Mouse (Mus musculus): ENCODE results near the gene Orc1.

Orc1 gene

GRCm38 (mm10) chr4:108578840-108579742 lies at the start of gene Orc1, which contains the start of gene Prpf38a:
Gene Orc1, plus strand, starts transcription at chr4:108579423.
Gene Prpf38a, minus strand, starts transcription at chr4:108579336.
- peak; percentile 99 for DNase-seq (ENCODE audit: low spot score)

GRCm38 (mm10) chr4:108539701-108540100 lies 39.5 kb upstream of the Orc1 start:
- DNase-seq (ENCODE audit: low spot score) = no peak

- no peak for DNase-seq (ENCODE audit: low spot score)
Measured at GRCm38 (mm10) chr4:108565026-108565425, 14.2 kb upstream of the Orc1 start.

GRCm38 (mm10) chr4:108572644-108573043 lies 6.6 kb upstream of the Orc1 start:
- no peak for DNase-seq (ENCODE audit: low spot score)

GRCm38 (mm10) chr4:108579743-108580411 lies 654 bp downstream of the Orc1 start:
- no peak for DNase-seq (ENCODE audit: low spot score)

- DNase-seq (ENCODE audit: low spot score) = no peak
Measured at GRCm38 (mm10) chr4:108593376-108593775, 14.2 kb downstream of the Orc1 start.

- DNase-seq (ENCODE audit: low spot score) = no peak
Measured at GRCm38 (mm10) chr4:108595785-108596184, 16.6 kb downstream of the Orc1 start.

GRCm38 (mm10) chr4:108598306-108598705 lies 19.1 kb downstream of the Orc1 start:
- no peak for DNase-seq (ENCODE audit: low spot score)

GRCm38 (mm10) chr4:108601870-108602269 lies 22.6 kb downstream of the Orc1 start:
- no peak for DNase-seq (ENCODE audit: low spot score)

- DNase-seq (ENCODE audit: low spot score) = no peak
Measured at GRCm38 (mm10) chr4:108608651-108609050, 29.4 kb downstream of the Orc1 start.

- DNase-seq (ENCODE audit: low spot score) = no peak
Measured at GRCm38 (mm10) chr4:108610935-108611334, 31.7 kb downstream of the Orc1 start.

- no peak for DNase-seq (ENCODE audit: low spot score)
Measured at GRCm38 (mm10) chr4:108618586-108618985, 39.4 kb downstream of the Orc1 start.

- peak; percentile 45 for DNase-seq (ENCODE audit: low spot score)
Measured at GRCm38 (mm10) chr4:108619165-108619564, 39.9 kb downstream of the Orc1 start.

GRCm38 (mm10) chr4:108619587-108620341 lies 40.5 kb downstream of the Orc1 start, which contains the start of gene Cc2d1b:
Gene Cc2d1b, plus strand, starts transcription at chr4:108619940.
- DNase-seq (ENCODE audit: low spot score) = peak; percentile 85

GRCm38 (mm10) chr4:108620536-108620935 lies 41.3 kb downstream of the Orc1 start:
- DNase-seq (ENCODE audit: low spot score) = no peak

- DNase-seq (ENCODE audit: low spot score) = no peak
Measured at GRCm38 (mm10) chr4:108621504-108621903, 42.3 kb downstream of the Orc1 start.

- DNase-seq (ENCODE audit: low spot score) = no peak
Measured at GRCm38 (mm10) chr4:108627066-108627465, 47.8 kb downstream of the Orc1 start.

- no peak for DNase-seq (ENCODE audit: low spot score)
Measured at GRCm38 (mm10) chr4:108629363-108629880, 50.2 kb downstream of the Orc1 start.

GRCm38 (mm10) chr4:108630096-108630495 lies 50.9 kb downstream of the Orc1 start:
- DNase-seq (ENCODE audit: low spot score) = no peak

- DNase-seq (ENCODE audit: low spot score) = no peak
Measured at GRCm38 (mm10) chr4:108631616-108632015, 52.4 kb downstream of the Orc1 start.

- no peak for DNase-seq (ENCODE audit: low spot score)
Measured at GRCm38 (mm10) chr4:108633703-108634102, 54.5 kb downstream of the Orc1 start.

- no peak for DNase-seq (ENCODE audit: low spot score)
Measured at GRCm38 (mm10) chr4:108634696-108635095, 55.5 kb downstream of the Orc1 start.

All from adipocyte (in vitro differentiated cells).